Mouse (Mus musculus) limb, embryonic 12.5 days (tissue): Measurements from ENCODE around the gene Slc5a5. TPM values are rescaled to one million over a fixed set of nuclear protein-coding genes. Genes with fewer than 3 reads are reported as not detected.
A peak's percentile ranks its signal among the peaks of the same experiment; 100 is the strongest.

Source experiments
- ATAC-seq: fragments of 200-750 bp; cut with Nextera tagmentation; 2 replicates; pipeline ENCODE4 v1.8.0; 2017; ENCODE audit warnings: low read depth, moderate TSS enrichment; ENCODE audit not compliant: insufficient number of reproducible peaks, insufficient read depth, low FRiP score, low TSS enrichment
- H3K27ac ChIP-seq: fragments of 300-500 bp; sonication (generic); 2 replicates; pipeline ENCODE4 v1.5.1; 2016; ENCODE audit warnings: mild to moderate bottlenecking, moderate library complexity
- H3K27me3 ChIP-seq: fragments of 300-500 bp; sonication (generic); 2 replicates; pipeline ENCODE4 v1.6.1; 2016; ENCODE audit warnings: mild to moderate bottlenecking, moderate library complexity
- H3K36me3 ChIP-seq: fragments of 300-500 bp; sonication (generic); 2 replicates; pipeline ENCODE4 v1.6.1; 2016; ENCODE audit warnings: mild to moderate bottlenecking, moderate library complexity
- H3K4me1 ChIP-seq: fragments of 300-500 bp; sonication (generic); replicated peaks from 2 replicates; pipeline ENCODE4 v1.6.1; 2016
- H3K4me2 ChIP-seq: fragments of 300-500 bp; sonication (generic); 2 replicates; pipeline ENCODE4 v1.6.1; 2016; ENCODE audit warnings: mild to moderate bottlenecking, moderate library complexity
- H3K4me3 ChIP-seq: fragments of 300-500 bp; sonication (generic); replicated peaks from 2 replicates; pipeline ENCODE4 v1.5.1; 2016; ENCODE audit warnings: mild to moderate bottlenecking
- H3K9ac ChIP-seq: fragments of 300-500 bp; sonication (generic); replicated peaks from 2 replicates; pipeline ENCODE4 v1.6.1; 2016; ENCODE audit warnings: mild to moderate bottlenecking, moderate library complexity
- H3K9me3 ChIP-seq: fragments of 300-500 bp; sonication (generic); 2 replicates; pipeline ENCODE4 v1.6.1; 2016; ENCODE audit warnings: mild to moderate bottlenecking, moderate library complexity
- WGBS: fragments of 180-500 bp; shearing (Covaris S2); methylation state at CpG from one replicate; pipeline ENCODE4 v1.1.7; 2016; 5-methylcytosine and 5-hydroxymethylcytosine counted together
- polyA plus RNA-seq: library from polyadenylated mRNA; unstranded; fragments of >200 nt; fragmentation: Nextera tagmentation; extraction: Ambion mirVana; gene quantifications from 2 replicates; pipeline ENCODE4 v1.2.1, GENCODE M21; 2016

The Slc5a5 gene
- polyA plus RNA-seq, 1 experiment from 2014 or later, result 0.15 TPM

- Histone ChIP-seq H3K27me3 (peaks cover 5% of the 10 kb centered on the region; the same call in 1 of the 2 replicates), H3K36me3 (no peaks in the 10 kb centered on the region)
- 54% methylated on average over 2 of the region's 2 CpGs for WGBS
Measured at GRCm38 (mm10) chr8:70878178-70878577, 14.4 kb downstream of the Slc5a5 start.

DNA sequence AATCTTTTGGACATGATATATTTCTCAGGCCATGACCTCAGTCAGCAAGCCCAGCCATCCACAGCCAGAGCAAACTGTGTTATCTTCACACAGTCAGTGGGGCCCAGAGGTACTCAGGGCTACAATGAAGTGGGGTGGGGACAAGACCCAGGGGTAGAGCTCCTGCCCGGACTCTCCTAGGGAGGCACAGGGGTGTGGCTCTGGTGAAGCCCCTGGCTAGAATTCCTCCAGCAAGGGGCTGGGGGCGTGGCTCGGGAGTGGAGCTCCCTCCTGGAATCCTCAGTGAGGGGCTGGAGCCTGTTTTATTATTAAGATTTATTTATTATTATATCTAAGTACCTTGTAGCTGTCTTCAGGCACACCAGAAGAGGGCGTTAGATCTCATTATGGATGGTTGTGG lies 16.2 kb downstream of the Slc5a5 start:
- Histone ChIP-seq H3K4me2 (no peak overlapping the region), H3K4me1 (peaks cover 27% of the 10 kb centered on the region), H3K27ac (no peak overlapping the region), H3K27me3 (peaks cover 5% of the 10 kb centered on the region; the same call in 1 of the 2 replicates), H3K9ac (no peak overlapping the region), H3K4me3 (no peak overlapping the region), H3K36me3 (no peaks in the 10 kb centered on the region), H3K9me3 (no peaks in the 10 kb centered on the region)
- ATAC-seq, result no peak
- WGBS, result 51% methylated on average over 4 of the region's 4 CpGs

More at GRCm38 (mm10) chr8:70878178-70878577, 14.4 kb downstream of the Slc5a5 start:
- H3K27ac ChIP-seq, result no peak overlapping the region
- no peak overlapping the region for H3K4me2 ChIP-seq
- no peak overlapping the region for H3K9ac ChIP-seq
- no peak overlapping the region for H3K4me3 ChIP-seq
- H3K9me3 ChIP-seq, result no peaks in the 10 kb centered on the region
- peaks cover 17% of the 10 kb centered on the region for H3K4me1 ChIP-seq
- ATAC-seq, result no peak

DNA sequence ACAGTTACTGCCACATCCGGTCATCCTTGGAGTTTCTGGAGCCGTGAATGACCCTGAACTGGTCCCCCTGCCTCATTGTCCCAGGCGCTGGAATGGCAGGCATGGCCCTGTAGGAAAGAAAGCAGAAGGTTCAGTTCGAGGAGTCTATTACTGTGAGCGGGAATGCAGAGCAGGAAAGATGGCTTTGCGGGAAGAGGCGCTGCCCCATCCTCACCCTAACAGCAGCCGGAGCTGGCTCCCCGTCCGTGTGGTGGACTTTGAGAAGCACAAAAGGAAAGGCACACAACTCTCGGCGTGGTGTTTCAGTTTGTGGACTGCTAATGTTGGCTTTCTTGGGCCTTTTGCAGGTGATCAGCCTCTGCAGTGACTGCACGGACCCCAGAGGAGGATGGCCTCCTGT lies 18.1 kb downstream of the Slc5a5 start:
- Histone ChIP-seq H3K4me1 (peaks cover 13% of the 10 kb centered on the region), H3K4me2 (no peak overlapping the region), H3K9ac (no peak overlapping the region), H3K27me3 (peaks cover 5% of the 10 kb centered on the region; the same call in 1 of the 2 replicates), H3K36me3 (no peaks in the 10 kb centered on the region), H3K4me3 (0 out of 2 replicates have a peak overlapping the region, but pooled peaks have one; percentile 89), H3K27ac (no peak overlapping the region), H3K9me3 (no peaks in the 10 kb centered on the region)
- 91% methylated on average over 13 of the region's 13 CpGs for WGBS
- ATAC-seq, result no peak

DNA sequence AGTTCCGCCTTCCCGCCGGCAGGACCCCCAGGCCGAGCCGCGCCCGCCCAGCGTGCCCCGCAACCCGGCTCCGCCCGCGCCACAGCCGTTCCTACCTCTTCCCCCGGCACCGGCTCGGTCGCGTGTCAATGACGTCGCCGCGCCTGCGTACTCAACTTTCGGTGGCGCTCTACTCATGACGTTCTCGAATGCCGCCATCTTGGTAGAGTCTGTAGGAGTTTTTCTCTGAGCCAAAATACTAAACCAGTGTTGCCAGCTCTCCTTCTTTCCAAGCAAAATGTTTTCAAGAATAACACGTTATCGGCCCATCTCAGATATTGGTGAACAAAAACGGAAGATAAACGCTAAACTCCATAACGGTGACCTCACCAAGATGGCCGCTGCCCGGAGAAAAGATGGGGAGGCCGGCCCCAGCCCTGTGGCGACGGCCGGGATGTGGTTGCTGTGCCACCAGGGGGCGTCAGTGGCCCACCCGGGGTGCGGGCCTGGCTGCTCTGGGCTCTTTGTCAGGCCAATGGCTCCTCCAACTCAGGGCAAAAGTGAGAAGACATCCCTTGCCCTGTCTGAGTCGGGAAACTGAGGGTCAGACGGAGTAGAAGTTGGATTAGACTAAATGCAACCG lies 19.1 kb downstream of the Slc5a5 start, which contains the start of gene Ccdc124:
TSS of gene Ccdc124 (minus strand) at position 572 of the 622 bp plus-strand sequence.
- H3K27me3 ChIP-seq, result peaks cover 5% of the 10 kb centered on the region; the same call in 1 of the 2 replicates
- H3K9ac ChIP-seq, result peak within 1 kb of the TSS; percentile 76
- no peaks in the 10 kb centered on the region for H3K9me3 ChIP-seq
- peak within 1 kb of the TSS; percentile 89 for H3K4me3 ChIP-seq
- WGBS, result 1% methylated on average over 46 of the region's 46 CpGs
- H3K27ac ChIP-seq, result peak within 1 kb of the TSS; percentile 88
- peaks cover 21% of the 10 kb centered on the region for H3K4me1 ChIP-seq
- H3K4me2 ChIP-seq, result peak within 1 kb of the TSS; percentile 79
- ATAC-seq, result peak; percentile 92
- H3K36me3 ChIP-seq, result no peaks in the 10 kb centered on the region

DNA sequence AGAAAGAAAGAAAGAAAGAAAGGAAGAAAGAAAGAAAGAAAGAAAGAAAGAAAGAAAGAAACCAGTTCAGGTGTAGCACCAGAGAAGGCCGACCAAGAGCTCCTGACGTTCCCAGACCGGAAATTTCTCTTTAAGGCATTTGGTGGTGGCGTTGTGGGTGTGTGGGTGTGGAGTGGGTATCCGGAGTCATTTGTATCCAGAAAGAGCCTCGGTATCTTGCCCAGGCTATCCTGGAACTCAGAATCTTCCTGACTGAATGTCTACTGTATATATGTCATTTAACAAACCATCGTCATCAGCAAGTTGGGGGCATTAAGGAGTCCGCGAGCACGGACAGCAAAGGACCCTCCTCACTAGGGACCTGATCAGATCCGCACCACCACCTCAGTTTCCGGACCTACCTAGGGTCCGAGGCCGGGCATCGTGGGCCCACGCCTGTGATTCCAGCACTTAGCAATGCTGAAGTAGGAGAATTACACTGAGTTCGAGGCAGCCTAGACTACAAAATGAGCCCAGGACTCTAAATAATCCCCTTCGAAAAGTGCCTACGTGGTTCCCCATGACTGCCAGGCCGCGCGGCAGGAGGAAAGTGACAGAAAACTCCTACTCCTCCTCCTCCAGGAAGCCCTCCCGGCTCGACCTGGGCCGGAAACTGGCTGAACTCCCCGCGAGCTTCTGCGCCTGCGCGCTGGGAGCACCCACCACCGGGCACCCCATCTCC lies 19.8 kb downstream of the Slc5a5 start:
- H3K9ac ChIP-seq, result peak overlapping the region; percentile 76
- no peak for ATAC-seq
- H3K4me2 ChIP-seq, result peak overlapping the region; percentile 79
- peak overlapping the region; percentile 89 for H3K4me3 ChIP-seq
- H3K36me3 ChIP-seq, result peaks cover 6% of the 10 kb centered on the region; the same call in 1 of the 2 replicates
- peaks cover 27% of the 10 kb centered on the region for H3K4me1 ChIP-seq
- no peaks in the 10 kb centered on the region for H3K9me3 ChIP-seq
- 7% methylated on average over 31 of the region's 31 CpGs for WGBS
- H3K27ac ChIP-seq, result peak overlapping the region; percentile 88
- H3K27me3 ChIP-seq, result no peaks in the 10 kb centered on the region

GRCm38 (mm10) chr8:70871195-70871807 lies 21.3 kb downstream of the Slc5a5 start:
- no peak for ATAC-seq
- WGBS, result 86% methylated on average over 5 of the region's 5 CpGs
- no peaks in the 10 kb centered on the region for H3K27me3 ChIP-seq

GRCm38 (mm10) chr8:70869601-70870041 lies 22.9 kb downstream of the Slc5a5 start:
- Histone ChIP-seq H3K27ac (peak overlapping the region; percentile 69; the same call in 1 of the 2 replicates), H3K4me1 (peaks cover 41% of the 10 kb centered on the region), H3K4me3 (no peak overlapping the region), H3K9ac (peak overlapping the region; percentile 47; the same call in 1 of the 2 replicates), H3K9me3 (no peaks in the 10 kb centered on the region), H3K4me2 (0 out of 2 replicates have a peak overlapping the region, but pooled peaks have one; percentile 55), H3K27me3 (no peaks in the 10 kb centered on the region), H3K36me3 (peaks cover 10% of the 10 kb centered on the region; the same call in 1 of the 2 replicates)
- no peak for ATAC-seq
- 46% methylated on average over 16 of the region's 16 CpGs for WGBS

More at GRCm38 (mm10) chr8:70871195-70871807, 21.3 kb downstream of the Slc5a5 start:
- Histone ChIP-seq H3K4me3 (no peak overlapping the region), H3K4me1 (peaks cover 33% of the 10 kb centered on the region), H3K9ac (no peak overlapping the region), H3K36me3 (peaks cover 10% of the 10 kb centered on the region; the same call in 1 of the 2 replicates), H3K27ac (no peak overlapping the region), H3K4me2 (no peak overlapping the region), H3K9me3 (no peaks in the 10 kb centered on the region)

DNA sequence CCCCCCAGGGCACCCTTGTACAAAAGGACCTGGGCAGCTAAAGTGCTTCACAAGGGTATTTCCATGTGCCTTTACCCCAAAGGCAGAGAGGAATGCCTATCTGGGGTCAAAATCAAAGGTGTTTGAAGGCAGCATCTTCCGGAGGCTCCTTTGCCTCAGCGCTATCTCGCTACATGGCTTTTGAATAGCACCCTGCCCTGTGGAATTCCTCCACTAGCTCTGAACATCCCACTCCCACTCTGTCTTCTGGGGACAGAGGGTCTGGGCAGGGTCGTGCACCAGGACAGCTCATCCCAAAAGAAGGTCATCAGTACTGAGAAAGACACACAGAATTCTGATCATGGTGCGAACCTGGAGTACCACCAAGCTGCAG lies 23.4 kb downstream of the Slc5a5 start:
- peak overlapping the region; percentile 47; the same call in 1 of the 2 replicates for H3K9ac ChIP-seq

DNA sequence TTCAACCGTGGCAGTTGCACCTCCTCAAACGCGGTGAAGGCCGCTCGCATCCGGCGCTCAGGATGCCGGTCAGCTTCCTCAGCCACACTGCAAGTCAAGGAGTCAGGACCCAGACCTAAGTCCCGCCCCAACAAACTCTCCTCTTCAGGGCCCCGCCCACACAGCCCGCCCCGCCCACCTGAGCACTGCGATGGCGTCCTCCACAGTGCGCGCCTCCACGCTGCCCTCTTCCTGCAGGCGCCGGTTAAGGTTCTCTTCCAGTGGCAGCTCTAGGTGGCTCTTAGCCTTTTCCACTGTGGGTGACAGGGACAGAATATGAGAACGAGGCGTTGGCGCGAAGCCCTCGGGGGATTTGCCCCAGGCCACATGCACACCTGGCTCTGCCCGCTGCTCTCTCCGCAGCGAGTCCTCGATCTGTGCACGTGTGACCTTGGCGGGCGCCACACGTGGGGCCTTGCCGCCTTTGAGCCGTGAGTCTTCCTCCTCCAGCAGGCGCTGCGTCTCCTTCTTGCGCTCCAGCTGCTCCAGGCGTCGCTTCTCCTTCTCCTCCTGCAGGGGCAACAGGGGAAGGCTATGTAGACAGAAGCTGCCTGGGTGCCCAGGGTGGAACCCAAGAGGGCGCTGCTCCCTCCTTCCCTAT lies 23.9 kb downstream of the Slc5a5 start:
- Histone ChIP-seq H3K9ac (peak overlapping the region; percentile 47; the same call in 1 of the 2 replicates), H3K36me3 (peaks cover 10% of the 10 kb centered on the region; the same call in 1 of the 2 replicates), H3K4me3 (peak overlapping the region; percentile 29), H3K4me1 (peaks cover 51% of the 10 kb centered on the region), H3K9me3 (no peaks in the 10 kb centered on the region), H3K27ac (peak overlapping the region; percentile 69), H3K4me2 (peak overlapping the region; percentile 55), H3K27me3 (peaks cover 8% of the 10 kb centered on the region; the same call in 1 of the 2 replicates)
- ATAC-seq, result no peak
- WGBS, result 15% methylated on average over 40 of the region's 40 CpGs

More for the DNA sequence above, 23.4 kb downstream of the Slc5a5 start:
- Histone ChIP-seq H3K36me3 (peaks cover 10% of the 10 kb centered on the region; the same call in 1 of the 2 replicates), H3K4me3 (peak overlapping the region; percentile 29), H3K4me2 (peak overlapping the region; percentile 55), H3K27me3 (0 out of 2 replicates have a peak, but pooled peaks cover 3% of the 10 kb centered on the region), H3K9me3 (no peaks in the 10 kb centered on the region), H3K27ac (peak overlapping the region; percentile 69), H3K4me1 (peaks cover 46% of the 10 kb centered on the region)
- 38% methylated on average over 5 of the region's 5 CpGs for WGBS
- ATAC-seq, result no peak

DNA sequence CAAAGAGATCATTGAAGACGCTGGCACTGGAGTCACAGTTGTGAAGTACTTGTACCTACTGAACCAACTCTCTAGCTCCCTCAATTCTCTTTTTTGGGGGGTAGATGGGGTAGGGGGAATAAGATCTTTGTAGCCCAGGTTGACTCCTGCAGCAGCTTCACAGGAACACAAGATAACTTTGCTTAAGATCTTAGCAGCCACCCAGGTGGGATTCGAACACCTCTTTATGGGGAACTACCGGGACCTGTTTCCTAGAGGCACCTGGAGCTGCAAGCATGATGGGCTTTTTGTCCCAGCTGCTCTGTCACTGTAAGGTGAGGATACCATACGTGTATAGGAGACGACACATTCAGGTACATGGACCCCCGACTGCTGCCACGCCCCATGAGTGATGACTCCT lies 26.0 kb downstream of the Slc5a5 start:
- H3K4me1 ChIP-seq, result peaks cover 57% of the 10 kb centered on the region
- no peaks in the 10 kb centered on the region for H3K9me3 ChIP-seq
- H3K9ac ChIP-seq, result no peak overlapping the region
- no peak for ATAC-seq
- peaks cover 10% of the 10 kb centered on the region; the same call in 1 of the 2 replicates for H3K36me3 ChIP-seq
- H3K4me2 ChIP-seq, result peak overlapping the region; percentile 96; the same call in 1 of the 2 replicates
- 89% methylated on average over 7 of the region's 7 CpGs for WGBS
- H3K27me3 ChIP-seq, result peaks cover 29% of the 10 kb centered on the region
- peak overlapping the region; percentile 90 for H3K27ac ChIP-seq
- peak overlapping the region; percentile 55; the same call in 1 of the 2 replicates for H3K4me3 ChIP-seq
